Mouse (Mus musculus): ENCODE measurements around the gene Olfr615. TPM values are rescaled to one million over a fixed set of nuclear protein-coding genes. Genes with fewer than 3 reads are reported as not detected.
"Not testable (repeated sequence)": the region's sequence is repeated elsewhere in the genome, so short reads cannot be mapped to it uniquely, and the experiment has no call there.

The Olfr615 gene
- polyA plus RNA-seq (2015; fragmentation: Nextera tagmentation; extraction: Ambion mirVana): not detected in 2 replicates

DNA sequence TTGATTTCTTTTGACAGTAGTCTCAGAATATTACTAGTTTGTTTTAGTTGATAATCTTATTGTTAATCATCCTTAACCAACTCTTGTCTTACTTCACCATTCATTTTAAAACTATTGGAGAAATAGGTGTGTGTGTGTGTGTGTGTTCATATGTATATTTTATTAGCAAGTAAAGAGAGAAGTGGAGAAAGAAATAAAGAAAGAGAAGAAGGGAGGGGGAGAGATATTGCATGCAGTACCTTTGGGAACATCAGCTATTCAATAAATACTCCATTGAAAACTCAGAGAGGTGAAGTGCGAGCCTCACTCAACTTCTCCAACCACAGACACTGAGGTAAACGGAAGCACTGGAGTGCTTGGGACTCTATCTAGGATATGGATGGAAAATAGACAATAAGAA lies at the start of gene Olfr615:
Olfr615 (plus strand) TSS at position 301 of the 400 bp plus-strand sequence.
- no peak within 1 kb of the TSS for H3K9ac ChIP-seq (replicated peaks)
- H3K4me2 ChIP-seq (replicated peaks): no peak within 1 kb of the TSS
- H3K27ac ChIP-seq: no peak within 1 kb of the TSS
- no peaks in the 10 kb centered on the region for H3K9me3 ChIP-seq
- ATAC-seq: no peak
- no peaks in the 10 kb centered on the region for H3K27me3 ChIP-seq
- H3K4me3 ChIP-seq (replicated peaks): no peak within 1 kb of the TSS
- no peaks in the 10 kb centered on the region for H3K36me3 ChIP-seq
- WGBS: 89% methylated on average over 2 of the region's 2 CpGs
- H3K4me1 ChIP-seq (replicated peaks): no peaks in the 10 kb centered on the region

GRCm38 (mm10) chr7:103512022-103512421 lies 43.9 kb upstream of the Olfr615 start, which contains the start of gene Olfr610:
Gene Olfr610, minus strand, starts transcription at chr7:103512122.
- ATAC-seq: no peak
- no peak within 1 kb of the TSS for H3K4me3 ChIP-seq (replicated peaks)
- no peaks in the 10 kb centered on the region for H3K9me3 ChIP-seq
- H3K4me2 ChIP-seq (replicated peaks): no peak within 1 kb of the TSS
- H3K27me3 ChIP-seq: no peaks in the 10 kb centered on the region
- no peak within 1 kb of the TSS for H3K27ac ChIP-seq
- H3K36me3 ChIP-seq: no peaks in the 10 kb centered on the region
- 89% methylated on average over 2 of the region's 2 CpGs for WGBS
- H3K4me1 ChIP-seq (replicated peaks): no peaks in the 10 kb centered on the region
- H3K9ac ChIP-seq (replicated peaks): no peak within 1 kb of the TSS

DNA sequence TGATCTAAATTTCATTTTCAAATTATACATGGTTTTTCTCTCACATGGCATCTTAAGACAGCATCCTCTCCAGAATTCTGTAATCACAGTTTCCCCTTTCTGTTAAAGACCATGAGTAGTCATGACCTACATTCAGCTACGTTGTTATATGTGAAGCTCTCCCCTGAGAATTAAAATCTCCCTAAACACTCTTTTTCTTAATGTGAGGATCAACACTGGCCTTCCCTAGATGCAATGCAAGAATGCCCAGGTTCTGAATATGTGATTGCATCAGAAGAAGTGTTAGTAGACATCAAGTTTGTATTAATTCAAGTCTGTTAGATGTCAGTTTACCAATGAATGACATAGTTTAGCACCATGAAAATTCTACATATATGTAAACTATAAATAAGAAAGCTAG lies 35.1 kb upstream of the Olfr615 start, which contains the start of gene Olfr611:
Olfr611 (minus strand) TSS at position 101 of the 400 bp plus-strand sequence.
- WGBS: 73% methylated on average over 1 of the region's 1 CpGs
- not testable (repeated sequence) for H3K36me3 ChIP-seq; H3K4me1 ChIP-seq (replicated peaks); H3K9ac ChIP-seq (replicated peaks); H3K27ac ChIP-seq; ATAC-seq; H3K9me3 ChIP-seq; H3K4me2 ChIP-seq (replicated peaks); H3K4me3 ChIP-seq (replicated peaks); H3K27me3 ChIP-seq

- not testable (repeated sequence) for H3K9me3 ChIP-seq; H3K4me1 ChIP-seq (replicated peaks); H3K4me2 ChIP-seq (replicated peaks); ATAC-seq; H3K36me3 ChIP-seq; H3K27ac ChIP-seq; H3K4me3 ChIP-seq (replicated peaks); H3K9ac ChIP-seq (replicated peaks); H3K27me3 ChIP-seq
- 85% methylated on average over 2 of the region's 2 CpGs for WGBS
Measured at GRCm38 (mm10) chr7:103542617-103543016, 13.3 kb upstream of the Olfr615 start, which contains the start of gene Olfr612. Gene Olfr612, minus strand, starts transcription at chr7:103542717.

DNA sequence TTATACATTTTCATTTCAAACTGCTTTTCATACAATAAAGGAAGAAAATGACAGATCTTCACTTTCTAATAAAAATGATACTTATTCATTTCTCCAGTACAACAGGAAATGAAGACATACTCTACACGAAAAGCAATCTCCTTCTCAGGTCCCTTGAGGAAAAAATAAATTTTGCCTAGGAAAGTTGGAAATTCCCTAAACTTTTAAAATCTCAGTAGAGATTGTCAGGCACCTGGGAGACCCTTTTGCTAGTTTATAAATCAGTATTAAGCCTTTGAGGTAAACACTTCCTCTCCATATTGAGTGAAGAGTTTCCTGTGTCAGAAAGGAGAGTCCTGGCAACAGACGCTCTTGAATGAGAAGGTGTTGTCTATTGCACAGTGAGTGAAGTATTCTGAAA lies 8.1 kb upstream of the Olfr615 start, which contains the start of gene Olfr613:
Olfr613 (plus strand) TSS at position 301 of the 400 bp plus-strand sequence.
- Histone ChIP-seq H3K9ac (replicated peaks) (no peak within 1 kb of the TSS), H3K27me3 (no peaks in the 10 kb centered on the region), H3K4me3 (replicated peaks) (no peak within 1 kb of the TSS), H3K4me1 (replicated peaks) (no peaks in the 10 kb centered on the region), H3K27ac (no peak within 1 kb of the TSS), H3K4me2 (replicated peaks) (no peak within 1 kb of the TSS), H3K9me3 (no peaks in the 10 kb centered on the region), H3K36me3 (no peaks in the 10 kb centered on the region)
- 94% methylated on average over 2 of the region's 2 CpGs for WGBS
- no peak for ATAC-seq

DNA sequence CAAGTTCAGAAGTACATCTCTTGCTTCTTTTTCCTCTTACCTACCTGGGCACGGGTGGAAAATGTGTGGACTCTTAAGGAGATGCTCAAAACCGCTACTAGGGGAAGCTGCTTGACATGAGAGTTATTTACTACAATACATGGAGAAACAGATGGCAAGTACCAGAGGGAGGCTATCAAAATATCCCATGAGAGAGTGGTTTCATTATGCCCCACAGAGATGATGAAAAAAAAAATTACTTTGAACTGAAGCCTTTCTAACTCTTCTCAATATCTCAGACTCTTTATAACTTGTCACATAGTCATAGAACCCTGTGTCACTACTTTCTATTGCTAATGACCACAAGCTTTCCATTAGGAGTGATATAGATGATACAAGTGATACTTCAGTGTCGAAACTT lies 13.2 kb downstream of the Olfr615 start, which contains the start of gene Olfr616:
Olfr616 (minus strand) TSS at position 101 of the 400 bp plus-strand sequence.
- no peak within 1 kb of the TSS for H3K4me3 ChIP-seq (replicated peaks)
- H3K27me3 ChIP-seq: no peaks in the 10 kb centered on the region
- H3K27ac ChIP-seq: no peak within 1 kb of the TSS
- H3K4me2 ChIP-seq (replicated peaks): no peak within 1 kb of the TSS
- no peaks in the 10 kb centered on the region for H3K9me3 ChIP-seq
- no peak for ATAC-seq
- no peaks in the 10 kb centered on the region for H3K36me3 ChIP-seq
- no peaks in the 10 kb centered on the region for H3K4me1 ChIP-seq (replicated peaks)
- WGBS: 86% methylated on average over 3 of the region's 3 CpGs
- no peak within 1 kb of the TSS for H3K9ac ChIP-seq (replicated peaks)

- Histone ChIP-seq H3K27me3 (no peaks in the 10 kb centered on the region), H3K4me1 (replicated peaks) (no peaks in the 10 kb centered on the region), H3K27ac (no peak within 1 kb of the TSS), H3K4me2 (replicated peaks) (no peak within 1 kb of the TSS), H3K9me3 (no peaks in the 10 kb centered on the region), H3K9ac (replicated peaks) (no peak within 1 kb of the TSS), H3K4me3 (replicated peaks) (no peak within 1 kb of the TSS), H3K36me3 (no peaks in the 10 kb centered on the region)
- 84% methylated on average over 1 of the region's 1 CpGs for WGBS
- no peak for ATAC-seq
Measured at GRCm38 (mm10) chr7:103572761-103573160, 16.9 kb downstream of the Olfr615 start, which contains the start of gene Olfr617. Gene Olfr617, plus strand, starts transcription at chr7:103573061.

- no peaks in the 10 kb centered on the region for H3K36me3 ChIP-seq
- H3K4me3 ChIP-seq (replicated peaks): no peak within 1 kb of the TSS
- H3K27ac ChIP-seq: no peak within 1 kb of the TSS
- ATAC-seq: no peak
- H3K9ac ChIP-seq (replicated peaks): no peak within 1 kb of the TSS
- no peaks in the 10 kb centered on the region for H3K9me3 ChIP-seq
- H3K27me3 ChIP-seq: no peaks in the 10 kb centered on the region
- no peaks in the 10 kb centered on the region for H3K4me1 ChIP-seq (replicated peaks)
- no peak within 1 kb of the TSS for H3K4me2 ChIP-seq (replicated peaks)
- 59% methylated on average over 2 of the region's 2 CpGs for WGBS
Measured at GRCm38 (mm10) chr7:103589803-103590202, 33.9 kb downstream of the Olfr615 start, which contains the start of gene Olfr618. Gene Olfr618, plus strand, starts transcription at chr7:103590103.

GRCm38 (mm10) chr7:103600275-103600674 lies 44.4 kb downstream of the Olfr615 start, which contains the start of gene Olfr619:
Gene Olfr619, plus strand, starts transcription at chr7:103600575.
- Histone ChIP-seq H3K27me3 (no peaks in the 10 kb centered on the region), H3K4me1 (replicated peaks) (no peaks in the 10 kb centered on the region), H3K9me3 (no peaks in the 10 kb centered on the region), H3K4me2 (replicated peaks) (no peak within 1 kb of the TSS), H3K36me3 (no peaks in the 10 kb centered on the region), H3K27ac (no peak within 1 kb of the TSS), H3K9ac (replicated peaks) (no peak within 1 kb of the TSS), H3K4me3 (replicated peaks) (no peak within 1 kb of the TSS)
- ATAC-seq: no peak

- 86% methylated on average over 2 of the region's 2 CpGs for WGBS
- Histone ChIP-seq H3K4me2 (replicated peaks) (no peak overlapping the region), H3K36me3 (no peaks in the 10 kb centered on the region), H3K4me3 (replicated peaks) (no peak overlapping the region), H3K27me3 (no peaks in the 10 kb centered on the region), H3K9ac (replicated peaks) (no peak overlapping the region), H3K27ac (no peak overlapping the region), H3K4me1 (replicated peaks) (no peaks in the 10 kb centered on the region), H3K9me3 (no peaks in the 10 kb centered on the region)
- ATAC-seq: no peak
Measured at GRCm38 (mm10) chr7:103607425-103607824, 51.5 kb downstream of the Olfr615 start.

GRCm38 (mm10) chr7:103612434-103612833 lies 56.6 kb downstream of the Olfr615 start, which contains the start of gene Olfr620:
Gene Olfr620, minus strand, starts transcription at chr7:103612534.
- Histone ChIP-seq H3K9me3 (no peaks in the 10 kb centered on the region), H3K27ac (no peak within 1 kb of the TSS), H3K4me3 (replicated peaks) (no peak within 1 kb of the TSS), H3K27me3 (no peaks in the 10 kb centered on the region), H3K4me1 (replicated peaks) (no peaks in the 10 kb centered on the region), H3K36me3 (no peaks in the 10 kb centered on the region), H3K4me2 (replicated peaks) (no peak within 1 kb of the TSS), H3K9ac (replicated peaks) (no peak within 1 kb of the TSS)
- 78% methylated on average over 2 of the region's 2 CpGs for WGBS
- no peak for ATAC-seq

Data from midbrain, embryonic 13.5 days (tissue).